Mouse (Mus musculus): ENCODE measurements around the gene Dynlt1c.
"Not testable (repeated sequence)": the region's sequence is repeated elsewhere in the genome, so short reads cannot be mapped to it uniquely, and the experiment has no call there.

GRCm38 (mm10) chr17:6559447-6560133 is 41.9 kb upstream of the Dynlt1c start:
- not testable (repeated sequence) for TF ChIP-seq MAFK (IDR thresholded peaks at IDR 0.05; ENCODE audit: insufficient read depth, low read depth, low read length); ZC3H11A (IDR thresholded peaks at IDR 0.05; ENCODE audit: borderline replicate concordance, low read depth, low read length); HCFC1 (IDR thresholded peaks at IDR 0.05; ENCODE audit: borderline replicate concordance, insufficient read depth, low read length); ZNF384 (IDR thresholded peaks at IDR 0.05; ENCODE audit: low read depth, low read length); CHD2 (IDR thresholded peaks at IDR 0.05; ENCODE audit: low read depth, low read length)
